Mouse (Mus musculus): ENCODE measurements at regions not wholly inside any gene's neighbourhood (a gene's known extent, or its start where the extent isn't known, plus 50 kb on each side); places are given as distances from the start of the nearest gene placed in this dataset.

DNA sequence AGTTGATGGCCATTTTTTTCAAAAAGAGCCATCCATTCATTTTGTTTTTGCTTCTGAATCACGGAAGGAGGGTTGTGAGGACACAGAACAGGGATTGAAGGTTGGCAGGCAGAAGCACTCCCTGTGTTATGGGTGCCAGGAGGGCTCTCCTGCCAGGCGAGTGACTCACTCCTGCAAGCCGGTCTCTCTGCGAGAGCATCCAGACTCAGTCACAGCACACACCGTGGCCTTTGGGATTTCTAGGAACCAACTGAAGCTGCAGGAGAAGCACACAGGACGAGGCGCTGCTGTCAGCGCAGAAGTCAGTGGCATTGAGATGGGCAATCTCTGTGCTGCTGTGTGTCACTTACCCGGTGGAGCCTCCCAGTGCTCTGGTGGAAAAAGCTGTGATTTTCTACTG is 66.5 kb upstream of the 4930432M17Rik start:
- Histone ChIP-seq H3K4me2 (ENCODE audit: low read length) (no peak overlapping the region), H3K9me3 (replicated peaks; ENCODE audit: control insufficient read depth, low read length, poor library complexity, severe bottlenecking) (no peaks in the 10 kb centered on the region), H3K4me3 (ENCODE audit: low read depth, low read length) (no peak overlapping the region), H3K27me3 (ENCODE audit: control insufficient read depth, insufficient read depth, low read depth, low read length) (no peaks in the 10 kb centered on the region), H3K27ac (ENCODE audit: low read length) (no peak overlapping the region), H3K9ac (ENCODE audit: low read depth, low read length) (no peak overlapping the region), H3K36me3 (ENCODE audit: control insufficient read depth, insufficient read depth, low read length) (no peaks in the 10 kb centered on the region), H3K4me1 (ENCODE audit: control insufficient read depth, insufficient read depth, low read length) (0 out of 2 replicates have a peak, but pooled peaks cover 5% of the 10 kb centered on the region)
- 87% methylated on average over 9 of the region's 9 CpGs for WGBS
- ATAC-seq: no peak

DNA sequence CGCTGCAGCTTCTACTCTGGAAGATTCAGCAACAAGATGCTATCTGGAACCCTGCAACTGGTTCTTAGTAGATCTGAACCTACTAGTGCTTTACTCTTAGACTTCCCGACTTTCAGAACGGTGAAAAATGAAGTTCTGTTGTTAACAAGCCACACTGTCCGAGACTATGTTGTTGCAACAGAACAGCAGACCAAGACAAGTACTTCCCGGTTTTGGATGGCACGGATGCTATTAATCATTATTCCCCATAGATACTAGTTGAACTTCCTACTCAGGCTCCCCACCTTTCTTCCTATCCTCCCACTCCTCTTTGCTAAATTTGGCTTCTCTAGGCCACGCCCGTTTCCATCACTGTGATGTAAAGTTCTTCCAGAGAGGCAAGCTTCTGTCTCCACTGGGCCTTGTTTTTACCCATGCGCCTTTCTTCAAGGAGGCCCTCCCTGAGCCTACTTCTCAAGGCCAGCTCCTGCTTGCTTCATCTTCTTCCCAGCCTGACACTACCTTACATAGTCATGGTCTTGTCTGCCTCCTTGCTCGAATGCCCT is 67.7 kb upstream of the 4930432M17Rik start:
- Histone ChIP-seq H3K9ac (ENCODE audit: low read depth, low read length) (no peak overlapping the region), H3K4me1 (ENCODE audit: control insufficient read depth, insufficient read depth, low read length) (0 out of 2 replicates have a peak, but pooled peaks cover 6% of the 10 kb centered on the region), H3K27me3 (ENCODE audit: control insufficient read depth, insufficient read depth, low read depth, low read length) (no peaks in the 10 kb centered on the region), H3K4me2 (ENCODE audit: low read length) (no peak overlapping the region), H3K9me3 (replicated peaks; ENCODE audit: control insufficient read depth, low read length, poor library complexity, severe bottlenecking) (no peaks in the 10 kb centered on the region), H3K27ac (ENCODE audit: low read length) (no peak overlapping the region), H3K36me3 (ENCODE audit: control insufficient read depth, insufficient read depth, low read length) (no peaks in the 10 kb centered on the region), H3K4me3 (ENCODE audit: low read depth, low read length) (no peak overlapping the region)
- 92% methylated on average over 10 of the region's 10 CpGs for WGBS
- ATAC-seq: no peak

DNA sequence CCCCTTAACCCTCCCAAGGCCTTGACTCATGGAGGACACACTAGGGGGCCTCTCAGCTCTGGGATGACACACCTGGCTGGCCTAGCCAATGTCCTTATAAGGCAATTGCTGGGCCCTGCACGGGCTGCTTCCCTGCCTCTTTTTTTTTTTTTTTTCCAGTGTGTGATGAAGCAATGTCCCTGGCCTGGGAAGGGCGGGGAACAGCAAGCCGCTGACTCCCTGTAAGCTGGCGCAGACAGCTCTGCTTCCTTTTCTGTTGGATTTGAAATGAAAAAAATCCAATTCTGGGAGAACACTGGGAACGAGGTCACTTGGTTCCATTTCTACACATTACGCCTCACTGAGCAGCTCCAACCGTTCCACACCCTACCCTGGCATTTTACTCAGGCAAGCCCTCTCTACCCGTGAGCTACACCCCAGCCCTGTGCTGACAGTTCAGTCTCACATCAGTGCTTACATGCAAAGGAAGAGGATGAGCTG is 68.4 kb upstream of the 4930432M17Rik start:
- H3K27me3 ChIP-seq (ENCODE audit: control insufficient read depth, insufficient read depth, low read depth, low read length): no peaks in the 10 kb centered on the region
- H3K36me3 ChIP-seq (ENCODE audit: control insufficient read depth, insufficient read depth, low read length): no peaks in the 10 kb centered on the region
- 46% methylated on average over 8 of the region's 8 CpGs for WGBS
- no peak overlapping the region for H3K4me3 ChIP-seq (ENCODE audit: low read depth, low read length)
- H3K4me1 ChIP-seq (ENCODE audit: control insufficient read depth, insufficient read depth, low read length): 0 out of 2 replicates have a peak, but pooled peaks cover 7% of the 10 kb centered on the region
- no peak overlapping the region for H3K4me2 ChIP-seq (ENCODE audit: low read length)
- H3K9ac ChIP-seq (ENCODE audit: low read depth, low read length): no peak overlapping the region
- H3K27ac ChIP-seq (ENCODE audit: low read length): no peak overlapping the region
- 0 out of 2 replicates have a peak, but pooled peaks have one; percentile 29 for ATAC-seq
- H3K9me3 ChIP-seq (replicated peaks; ENCODE audit: control insufficient read depth, low read length, poor library complexity, severe bottlenecking): no peaks in the 10 kb centered on the region

DNA sequence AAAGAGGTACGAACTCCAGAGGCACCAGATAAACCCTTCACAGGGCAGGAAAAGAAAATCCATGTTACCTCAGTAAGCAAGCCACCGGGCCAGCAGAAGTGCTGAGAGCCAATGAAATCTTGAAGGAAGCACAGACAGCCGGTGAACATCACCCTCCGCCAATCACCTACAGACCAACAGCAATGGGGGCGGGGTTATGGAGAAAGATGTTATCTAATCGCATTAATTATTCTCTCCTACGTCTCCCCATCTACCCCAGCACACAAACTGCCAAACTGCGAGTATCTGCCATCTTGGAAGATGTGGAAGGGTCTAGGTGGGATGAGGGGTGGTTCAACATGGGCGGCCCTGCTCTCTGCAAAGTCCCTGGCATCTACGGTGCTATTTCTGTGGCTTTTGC is 68.6 kb upstream of the Slc44a3 start:
- H3K4me3 ChIP-seq (ENCODE audit: low read depth, low read length): no peak overlapping the region
- H3K27ac ChIP-seq (ENCODE audit: low read length): no peak overlapping the region
- H3K36me3 ChIP-seq (ENCODE audit: control insufficient read depth, insufficient read depth, low read length): no peaks in the 10 kb centered on the region
- WGBS: 76% methylated on average over 10 of the region's 10 CpGs
- ATAC-seq: no peak
- no peaks in the 10 kb centered on the region for H3K27me3 ChIP-seq (ENCODE audit: control insufficient read depth, insufficient read depth, low read depth, low read length)
- no peak overlapping the region for H3K9ac ChIP-seq (ENCODE audit: low read depth, low read length)
- no peaks in the 10 kb centered on the region for H3K9me3 ChIP-seq (replicated peaks; ENCODE audit: control insufficient read depth, low read length, poor library complexity, severe bottlenecking)
- 0 out of 2 replicates have a peak, but pooled peaks cover 7% of the 10 kb centered on the region for H3K4me1 ChIP-seq (ENCODE audit: control insufficient read depth, insufficient read depth, low read length)
- H3K4me2 ChIP-seq (ENCODE audit: low read length): no peak overlapping the region

DNA sequence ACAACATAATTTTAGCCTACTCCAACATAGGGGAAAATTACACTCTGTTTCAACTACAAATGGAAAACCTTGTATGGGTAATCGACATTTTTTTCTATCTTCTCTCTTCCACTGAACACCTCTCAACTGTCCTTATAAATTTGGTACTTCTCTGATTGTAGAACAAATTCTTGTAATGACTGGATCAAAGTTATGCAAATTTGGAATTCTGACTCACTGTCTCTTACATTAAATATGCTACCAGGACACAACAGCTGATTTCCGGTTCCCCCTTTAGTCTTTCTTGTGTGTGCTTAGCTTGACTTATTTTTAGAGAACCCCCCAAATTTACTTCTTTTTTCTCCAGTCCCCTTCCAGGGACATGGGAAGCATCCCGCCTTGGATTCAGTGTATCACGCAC is 68.2 kb upstream of the Slc44a3 start:
- ATAC-seq: no peak
- H3K9ac ChIP-seq (ENCODE audit: low read depth, low read length): no peak overlapping the region
- H3K27ac ChIP-seq (ENCODE audit: low read length): no peak overlapping the region
- H3K4me2 ChIP-seq (ENCODE audit: low read length): no peak overlapping the region
- H3K36me3 ChIP-seq (ENCODE audit: control insufficient read depth, insufficient read depth, low read length): no peaks in the 10 kb centered on the region
- H3K4me1 ChIP-seq (ENCODE audit: control insufficient read depth, insufficient read depth, low read length): 0 out of 2 replicates have a peak, but pooled peaks cover 7% of the 10 kb centered on the region
- 93% methylated on average over 4 of the region's 4 CpGs for WGBS
- no peaks in the 10 kb centered on the region for H3K9me3 ChIP-seq (replicated peaks; ENCODE audit: control insufficient read depth, low read length, poor library complexity, severe bottlenecking)
- H3K27me3 ChIP-seq (ENCODE audit: control insufficient read depth, insufficient read depth, low read depth, low read length): no peaks in the 10 kb centered on the region
- H3K4me3 ChIP-seq (ENCODE audit: low read depth, low read length): no peak overlapping the region

DNA sequence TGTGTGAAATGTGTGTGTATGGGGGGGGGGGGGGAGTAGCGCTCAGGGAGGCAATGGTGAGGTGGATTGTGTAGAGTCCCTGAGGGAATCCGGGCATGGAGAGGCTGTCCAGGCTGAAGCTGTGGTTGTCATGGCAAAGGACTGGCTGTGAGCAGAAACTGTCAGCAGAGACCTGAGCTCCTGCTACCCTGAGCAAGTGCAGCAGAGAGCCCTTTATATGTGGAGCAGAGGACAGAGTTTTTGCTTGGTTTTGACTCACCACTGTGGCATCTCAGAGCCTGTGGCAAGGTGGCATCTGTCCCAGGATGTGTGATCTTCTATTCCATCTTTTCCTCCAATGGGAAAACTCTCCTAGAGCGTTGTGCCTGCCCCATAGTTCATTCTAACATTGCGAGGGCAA is 65.8 kb upstream of the Slc44a3 start:
- H3K27me3 ChIP-seq (ENCODE audit: control insufficient read depth, insufficient read depth, low read depth, low read length): no peaks in the 10 kb centered on the region
- 0 out of 2 replicates have a peak, but pooled peaks have one; percentile 40 for ATAC-seq

DNA sequence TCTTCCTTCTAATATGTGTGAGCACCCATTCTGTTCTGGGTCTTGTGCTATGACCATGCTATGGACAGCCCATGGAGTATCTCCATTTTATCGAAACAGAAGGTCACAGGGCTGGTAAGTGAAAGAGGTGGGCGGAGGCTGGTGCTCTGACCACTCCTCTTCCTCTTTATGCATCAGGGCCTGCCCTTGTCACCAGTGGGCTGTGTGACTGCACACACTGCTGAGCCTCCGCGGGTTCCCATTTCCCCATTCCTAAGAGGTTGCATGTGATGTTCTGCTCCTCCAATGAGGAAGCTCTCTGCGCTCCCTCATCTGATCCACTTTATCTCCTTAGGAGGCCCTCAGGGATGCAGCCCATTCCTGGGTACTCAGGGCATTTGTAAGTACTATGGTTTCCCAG is 65.0 kb upstream of the Slc44a3 start:
- no peak overlapping the region for H3K4me2 ChIP-seq (ENCODE audit: low read length)
- no peak for ATAC-seq
- H3K27me3 ChIP-seq (ENCODE audit: control insufficient read depth, insufficient read depth, low read depth, low read length): no peaks in the 10 kb centered on the region
- no peak overlapping the region for H3K27ac ChIP-seq (ENCODE audit: low read length)
- no peaks in the 10 kb centered on the region for H3K36me3 ChIP-seq (ENCODE audit: control insufficient read depth, insufficient read depth, low read length)
- no peak overlapping the region for H3K9ac ChIP-seq (ENCODE audit: low read depth, low read length)
- no peaks in the 10 kb centered on the region for H3K9me3 ChIP-seq (replicated peaks; ENCODE audit: control insufficient read depth, low read length, poor library complexity, severe bottlenecking)
- H3K4me1 ChIP-seq (ENCODE audit: control insufficient read depth, insufficient read depth, low read length): 0 out of 2 replicates have a peak, but pooled peaks cover 7% of the 10 kb centered on the region
- H3K4me3 ChIP-seq (ENCODE audit: low read depth, low read length): no peak overlapping the region
- WGBS: 89% methylated on average over 5 of the region's 5 CpGs

More for the DNA sequence above, 65.8 kb upstream of the Slc44a3 start:
- Histone ChIP-seq H3K9me3 (replicated peaks; ENCODE audit: control insufficient read depth, low read length, poor library complexity, severe bottlenecking) (no peaks in the 10 kb centered on the region), H3K4me2 (ENCODE audit: low read length) (no peak overlapping the region), H3K9ac (ENCODE audit: low read depth, low read length) (no peak overlapping the region), H3K4me3 (ENCODE audit: low read depth, low read length) (no peak overlapping the region), H3K36me3 (ENCODE audit: control insufficient read depth, insufficient read depth, low read length) (no peaks in the 10 kb centered on the region), H3K4me1 (ENCODE audit: control insufficient read depth, insufficient read depth, low read length) (0 out of 2 replicates have a peak, but pooled peaks cover 7% of the 10 kb centered on the region), H3K27ac (ENCODE audit: low read length) (no peak overlapping the region)
- WGBS: 69% methylated on average over 4 of the region's 4 CpGs

DNA sequence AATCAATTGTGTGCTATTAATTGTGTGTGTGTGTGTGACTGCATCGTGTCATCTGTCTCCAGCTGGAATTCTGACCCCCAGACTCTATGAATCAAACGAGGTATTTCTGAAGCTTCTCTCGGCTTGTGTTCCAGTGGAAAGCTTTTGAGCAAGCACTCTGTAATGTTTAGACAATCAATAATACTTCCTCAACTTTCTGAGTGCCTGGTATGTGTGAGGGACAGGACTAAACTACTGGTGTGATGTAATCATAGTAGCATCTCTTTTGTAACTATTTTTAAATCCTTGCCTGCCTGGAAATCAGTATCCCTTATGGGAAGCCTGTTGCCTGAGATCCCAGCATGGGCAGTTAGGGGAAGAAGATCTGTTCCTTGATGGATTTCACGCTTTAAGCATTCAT is 62.4 kb upstream of the Slc44a3 start:
- no peak for ATAC-seq
- Histone ChIP-seq H3K9me3 (replicated peaks; ENCODE audit: control insufficient read depth, low read length, poor library complexity, severe bottlenecking) (no peaks in the 10 kb centered on the region), H3K4me1 (ENCODE audit: control insufficient read depth, insufficient read depth, low read length) (0 out of 2 replicates have a peak, but pooled peaks cover 4% of the 10 kb centered on the region), H3K4me3 (ENCODE audit: low read depth, low read length) (no peak overlapping the region), H3K36me3 (ENCODE audit: control insufficient read depth, insufficient read depth, low read length) (no peaks in the 10 kb centered on the region), H3K4me2 (ENCODE audit: low read length) (no peak overlapping the region), H3K27ac (ENCODE audit: low read length) (no peak overlapping the region), H3K9ac (ENCODE audit: low read depth, low read length) (no peak overlapping the region), H3K27me3 (ENCODE audit: control insufficient read depth, insufficient read depth, low read depth, low read length) (no peaks in the 10 kb centered on the region)
- WGBS: 71% methylated on average over 4 of the region's 4 CpGs

DNA sequence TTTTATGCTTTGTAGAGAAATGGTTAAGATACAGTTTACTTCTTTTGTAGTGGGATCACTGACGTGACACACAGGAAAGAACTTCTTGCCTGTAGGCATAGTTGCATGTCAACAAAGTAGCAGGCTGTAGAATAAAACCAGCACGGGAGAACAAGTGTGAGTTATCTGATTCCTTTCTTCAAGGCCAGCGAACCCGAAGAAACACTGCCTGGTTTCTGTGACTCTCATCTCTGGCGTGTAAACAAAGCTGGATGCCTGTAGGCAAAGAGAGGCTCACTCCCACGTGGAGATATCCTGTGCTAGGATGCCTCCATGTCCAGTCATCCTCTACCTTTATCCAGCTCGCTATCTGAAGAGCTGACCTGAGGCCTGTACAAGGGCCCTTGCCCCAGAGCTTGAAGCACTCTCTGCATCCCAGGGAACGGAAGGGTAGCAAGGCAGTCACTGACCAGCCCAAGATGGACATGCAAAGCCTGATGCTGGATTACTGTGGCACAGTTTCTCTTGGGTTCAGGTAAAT is 61.5 kb upstream of the Slc44a3 start:
- Histone ChIP-seq H3K36me3 (ENCODE audit: control insufficient read depth, insufficient read depth, low read length) (no peaks in the 10 kb centered on the region), H3K9ac (ENCODE audit: low read depth, low read length) (no peak overlapping the region), H3K4me2 (ENCODE audit: low read length) (no peak overlapping the region), H3K4me1 (ENCODE audit: control insufficient read depth, insufficient read depth, low read length) (0 out of 2 replicates have a peak, but pooled peaks cover 2% of the 10 kb centered on the region), H3K4me3 (ENCODE audit: low read depth, low read length) (no peak overlapping the region), H3K27me3 (ENCODE audit: control insufficient read depth, insufficient read depth, low read depth, low read length) (no peaks in the 10 kb centered on the region), H3K27ac (ENCODE audit: low read length) (no peak overlapping the region), H3K9me3 (replicated peaks; ENCODE audit: control insufficient read depth, low read length, poor library complexity, severe bottlenecking) (no peaks in the 10 kb centered on the region)
- no peak for ATAC-seq
- whole genome bisulfite sequencing: 58% methylated on average over 8 of the region's 8 CpGs

Data from midbrain, embryonic 16.5 days (tissue).